Mouse (Mus musculus) mesoderm, embryonic 11.5 days (tissue): ENCODE measurements around the gene Fam50b.
A peak's percentile ranks its signal among the peaks of the same experiment; 100 is the strongest.

Experiments
- DNase-seq: peaks from one replicate; pipeline ENCODE4 v3.0.0-alpha.2; 2012; ENCODE audit warnings: low read depth, low spot score

Fam50b gene

DNA sequence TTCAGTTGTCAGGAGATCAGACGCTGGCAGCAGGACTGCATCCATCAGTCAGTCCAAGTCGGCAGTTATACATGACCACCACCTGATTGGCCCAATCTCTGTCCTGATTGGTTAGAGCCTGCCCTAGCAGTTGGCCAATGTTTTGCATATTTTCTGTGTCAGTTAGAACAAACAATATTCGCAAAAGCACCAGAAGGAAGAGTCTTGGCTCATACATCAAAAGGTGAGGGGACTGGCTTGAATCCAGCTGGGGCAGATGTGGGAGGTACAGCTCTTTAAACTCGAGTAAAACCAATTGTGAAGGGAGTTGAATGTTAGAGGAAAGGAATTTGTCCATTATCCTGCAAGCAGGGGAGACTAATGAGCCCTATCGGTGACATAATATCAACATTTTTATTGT lies at the start of gene Fam50b:
Gene Fam50b, plus strand, starts transcription at position 165 of the 400 bp plus-strand sequence.
- no peak for DNase-seq

GRCm38 (mm10) chr13:34685008-34685765 lies 49.5 kb upstream of the Fam50b start:
- no peak for DNase-seq

GRCm38 (mm10) chr13:34691049-34691448 lies 43.6 kb upstream of the Fam50b start:
- DNase-seq = no peak

DNA sequence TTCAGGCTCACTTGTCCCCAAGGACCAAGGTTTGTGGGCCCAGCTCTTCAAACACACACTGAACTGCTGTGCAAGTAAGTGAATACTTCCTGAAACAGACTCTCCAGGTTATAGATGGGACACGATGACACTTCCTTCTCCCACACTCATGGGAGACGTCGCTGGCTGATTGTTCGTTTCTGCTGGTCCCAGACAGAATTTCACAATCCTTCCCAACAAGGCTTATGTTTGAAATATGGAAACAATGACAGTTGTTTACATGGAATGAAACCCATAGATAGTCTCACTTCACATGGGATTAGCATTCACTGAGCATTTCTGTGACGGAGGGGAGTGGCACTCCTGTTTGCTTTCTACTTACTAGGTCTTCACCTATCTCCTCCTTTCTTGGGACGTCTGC lies 41.5 kb upstream of the Fam50b start:
- DNase-seq = no peak

GRCm38 (mm10) chr13:34696734-34697332 lies 37.8 kb upstream of the Fam50b start:
- DNase-seq = no peak

DNA sequence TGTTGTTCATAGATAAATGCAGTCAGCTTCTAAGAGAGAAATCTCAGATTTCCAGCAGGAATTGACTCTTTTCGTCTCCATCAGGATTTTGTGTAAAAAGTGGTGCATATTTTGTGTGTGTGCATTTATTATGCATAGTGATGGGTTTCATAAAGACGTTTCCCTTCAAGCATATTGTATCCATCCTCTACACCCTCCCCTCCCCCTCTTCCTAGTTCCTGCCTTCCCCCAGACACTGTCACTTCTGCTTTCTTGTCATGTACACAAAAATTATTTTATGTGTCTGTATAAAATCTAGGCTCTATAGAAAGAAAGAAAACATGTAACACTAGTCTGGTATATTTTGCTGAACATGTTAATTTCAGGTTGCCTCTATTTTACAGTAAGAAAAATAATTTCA lies 34.6 kb upstream of the Fam50b start:
- no peak for DNase-seq

DNA sequence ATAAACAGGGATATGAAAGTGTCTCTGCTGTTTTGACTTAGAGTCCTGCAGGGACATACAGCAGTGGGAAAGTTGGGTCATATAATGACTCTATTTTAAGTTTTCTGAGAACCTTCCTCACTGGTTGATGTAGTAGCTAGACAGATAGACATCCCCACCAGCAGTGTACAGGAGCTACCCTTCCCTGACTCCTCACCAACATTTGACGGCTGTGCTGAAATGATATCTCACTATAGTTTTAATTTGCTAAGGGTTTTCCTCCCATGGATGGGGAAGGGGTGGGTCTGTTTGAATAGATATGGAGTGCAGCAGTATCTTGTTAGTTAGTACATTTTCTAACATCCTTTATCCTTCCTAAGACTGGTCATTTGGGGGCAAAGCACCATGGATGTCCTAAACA lies 34.0 kb upstream of the Fam50b start:
- no peak for DNase-seq

DNA sequence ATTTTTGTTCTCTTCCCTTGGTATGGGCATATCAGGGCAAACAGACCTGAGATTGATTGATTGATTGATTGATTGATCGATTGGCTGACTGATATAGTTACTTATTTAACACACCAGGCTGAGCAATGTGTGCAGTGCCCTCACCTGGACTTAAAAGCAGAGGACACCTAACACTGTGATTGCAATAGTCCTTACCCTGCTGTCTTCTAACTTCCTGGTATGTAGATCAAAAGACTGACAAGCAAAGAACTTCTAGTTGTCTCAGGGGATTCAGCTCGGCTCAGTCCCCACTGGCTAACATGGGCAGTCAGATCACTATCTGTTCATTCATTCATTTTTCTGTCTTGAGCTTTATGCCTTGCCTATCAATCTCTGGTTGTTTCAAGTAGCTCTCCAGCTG lies 31.3 kb upstream of the Fam50b start:
- no peak for DNase-seq

GRCm38 (mm10) chr13:34703795-34704194 lies 30.9 kb upstream of the Fam50b start:
- DNase-seq = no peak

- no peak for DNase-seq
These were observed 29.8 kb upstream of the Fam50b start for GRCm38 (mm10) chr13:34704835-34705234.

GRCm38 (mm10) chr13:34708955-34709354 lies 25.7 kb upstream of the Fam50b start:
- peak; percentile 48 for DNase-seq

GRCm38 (mm10) chr13:34709566-34709965 lies 25.1 kb upstream of the Fam50b start:
- DNase-seq = no peak

GRCm38 (mm10) chr13:34711410-34711809 lies 23.2 kb upstream of the Fam50b start:
- DNase-seq = no peak

- DNase-seq = no peak
These were observed 21.8 kb upstream of the Fam50b start for GRCm38 (mm10) chr13:34712881-34713280.

GRCm38 (mm10) chr13:34715437-34715838 lies 19.2 kb upstream of the Fam50b start:
- no peak for DNase-seq

GRCm38 (mm10) chr13:34724831-34725592 lies 9.6 kb upstream of the Fam50b start:
- peak; percentile 53 for DNase-seq

GRCm38 (mm10) chr13:34725800-34726476 lies 8.7 kb upstream of the Fam50b start:
- peak; percentile 81 for DNase-seq

- DNase-seq = no peak
These were observed 8.2 kb upstream of the Fam50b start for GRCm38 (mm10) chr13:34726477-34726805.

GRCm38 (mm10) chr13:34727060-34727459 lies 7.6 kb upstream of the Fam50b start:
- DNase-seq = no peak

DNA sequence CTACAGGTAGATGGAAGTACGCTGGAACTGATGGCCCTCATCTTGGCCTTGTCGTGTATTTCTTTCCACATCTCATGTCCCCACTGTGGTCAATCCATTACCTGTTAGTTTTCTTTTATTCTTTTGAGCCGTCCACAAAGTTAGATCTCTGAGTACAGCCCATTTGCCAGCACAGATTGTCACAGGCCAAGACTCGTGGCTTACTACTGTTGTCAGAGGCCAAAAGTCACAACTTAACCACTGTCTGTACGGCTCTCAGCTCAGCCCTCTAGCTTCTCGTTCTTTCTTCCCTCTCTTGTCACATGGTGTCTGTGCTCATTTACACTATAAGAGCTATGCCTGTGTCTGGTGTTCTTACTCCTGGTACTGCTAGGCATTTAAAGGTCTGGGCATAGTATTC lies 3.1 kb upstream of the Fam50b start:
- DNase-seq = no peak

- no peak for DNase-seq
These were observed 870 bp upstream of the Fam50b start for GRCm38 (mm10) chr13:34733780-34734179.
